Mouse (Mus musculus): ENCODE data around the gene Tap2.

The Tap2 gene

DNA sequence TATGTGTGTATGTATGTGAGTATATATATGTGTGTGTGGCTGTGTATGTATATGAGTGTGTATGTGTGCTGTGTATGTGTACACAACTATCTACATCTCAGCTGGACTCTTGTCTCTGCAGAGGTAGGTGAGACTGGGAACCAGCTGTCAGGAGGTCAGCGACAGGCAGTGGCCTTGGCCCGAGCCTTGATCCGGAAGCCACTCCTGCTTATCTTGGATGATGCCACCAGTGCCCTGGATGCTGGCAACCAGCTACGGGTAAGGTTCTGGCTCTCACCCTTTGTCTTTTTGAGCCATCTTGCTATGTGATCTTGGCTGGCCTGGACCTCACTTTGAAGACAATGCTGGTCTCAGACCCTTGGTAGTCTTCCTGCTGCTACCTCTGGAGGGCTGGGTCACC, 8.6 kb upstream of the Tap2 start:
- no peak for DNase-seq (ENCODE audit: low read depth, low spot score)

DNA sequence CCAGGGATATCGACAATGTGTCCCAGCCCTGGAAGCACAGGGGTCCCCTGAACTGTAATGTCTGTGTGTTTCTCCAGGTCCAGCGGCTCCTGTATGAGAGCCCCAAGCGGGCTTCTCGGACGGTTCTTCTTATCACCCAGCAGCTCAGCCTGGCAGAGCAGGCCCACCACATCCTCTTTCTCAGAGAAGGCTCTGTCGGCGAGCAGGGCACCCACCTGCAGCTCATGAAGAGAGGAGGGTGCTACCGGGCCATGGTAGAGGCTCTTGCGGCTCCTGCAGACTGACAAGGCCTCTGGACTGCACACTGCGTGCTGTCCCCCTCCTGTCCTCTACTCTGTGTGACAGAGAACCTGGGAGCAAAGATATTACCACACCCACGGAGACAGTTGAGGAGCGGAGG, 6.8 kb upstream of the Tap2 start:
- DNase-seq (ENCODE audit: low read depth, low spot score), result no peak

DNA sequence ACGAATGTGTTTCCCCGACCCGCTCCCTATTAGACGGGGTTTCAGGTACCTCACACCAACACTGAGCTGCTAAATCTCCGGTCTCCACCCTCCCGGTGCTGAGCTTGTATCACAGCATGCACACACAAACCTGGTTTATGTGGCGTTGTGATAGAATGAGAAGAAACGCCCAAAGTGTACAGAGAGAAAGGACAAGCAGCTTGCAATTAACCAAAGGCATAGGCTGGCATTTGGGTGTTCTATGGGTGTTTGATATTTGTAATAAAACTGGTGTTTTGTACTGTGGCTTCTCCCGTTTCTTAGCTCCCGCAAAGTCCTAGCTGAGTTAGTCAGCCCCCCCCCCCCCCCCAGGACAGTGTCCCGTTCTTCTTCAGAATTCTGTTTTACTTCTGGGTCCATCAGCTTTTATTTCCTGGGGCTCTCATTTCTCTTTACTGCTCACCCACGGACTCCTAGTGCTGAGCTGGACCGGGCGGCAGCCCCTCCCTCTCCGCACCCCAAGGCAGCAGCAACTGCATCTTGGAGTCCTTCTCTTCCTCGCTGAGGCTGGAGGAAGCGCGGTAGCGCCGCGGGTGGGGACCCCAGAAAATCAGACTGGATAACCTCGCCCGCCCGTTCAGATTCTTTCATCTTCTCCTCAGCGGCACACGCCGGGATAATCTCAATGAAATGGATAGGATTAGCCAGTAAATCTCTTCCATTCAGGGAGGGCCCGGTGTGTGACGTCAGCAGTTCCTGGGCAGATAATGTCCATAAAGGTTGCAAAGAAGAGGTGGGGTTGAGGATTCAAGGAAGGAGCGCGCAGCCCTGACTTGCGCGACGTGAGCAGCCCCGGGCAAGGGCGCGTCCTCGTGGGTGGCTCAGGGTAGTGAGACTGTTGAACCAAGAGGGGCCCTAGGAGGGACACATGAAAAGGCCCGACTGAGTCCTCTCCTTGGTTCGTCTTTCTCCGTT, 6.1 kb upstream of the Tap2 start, which contains the start of gene Psmb8:
Psmb8 (plus strand) TSS at position 781 of the 954 bp plus-strand sequence.
- peak; percentile 73 for DNase-seq (ENCODE audit: low read depth, low spot score)

DNA sequence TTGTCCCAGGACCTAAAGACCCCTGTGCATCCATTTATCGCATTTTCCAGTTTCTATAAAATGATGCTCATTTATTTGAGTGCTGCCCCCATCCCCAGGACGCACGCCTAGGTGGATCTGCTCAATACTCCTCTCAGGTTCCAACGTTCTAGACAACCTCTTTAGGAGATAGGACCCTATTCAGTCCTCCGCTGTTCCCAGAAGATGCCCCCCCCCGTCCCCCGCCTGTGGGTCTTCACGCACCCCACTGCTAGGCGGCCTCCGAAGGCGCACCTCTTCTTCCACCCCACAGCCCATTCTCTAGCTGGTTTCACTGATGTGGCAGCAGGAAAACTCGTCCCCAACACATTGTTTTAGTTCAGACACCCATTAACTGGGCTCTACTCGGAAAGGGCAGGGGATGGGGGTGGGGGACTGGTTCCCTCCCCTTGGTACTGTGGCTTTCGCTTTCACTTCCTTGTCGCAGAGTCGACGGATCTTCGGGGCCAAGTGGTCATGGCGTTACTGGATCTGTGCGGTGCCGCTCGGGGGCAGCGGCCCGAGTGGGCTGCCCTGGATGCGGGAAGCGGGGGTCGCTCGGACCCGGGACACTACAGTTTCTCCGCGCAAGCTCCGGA, 5.3 kb upstream of the Tap2 start:
- DNase-seq (ENCODE audit: low read depth, low spot score), result no peak

DNA sequence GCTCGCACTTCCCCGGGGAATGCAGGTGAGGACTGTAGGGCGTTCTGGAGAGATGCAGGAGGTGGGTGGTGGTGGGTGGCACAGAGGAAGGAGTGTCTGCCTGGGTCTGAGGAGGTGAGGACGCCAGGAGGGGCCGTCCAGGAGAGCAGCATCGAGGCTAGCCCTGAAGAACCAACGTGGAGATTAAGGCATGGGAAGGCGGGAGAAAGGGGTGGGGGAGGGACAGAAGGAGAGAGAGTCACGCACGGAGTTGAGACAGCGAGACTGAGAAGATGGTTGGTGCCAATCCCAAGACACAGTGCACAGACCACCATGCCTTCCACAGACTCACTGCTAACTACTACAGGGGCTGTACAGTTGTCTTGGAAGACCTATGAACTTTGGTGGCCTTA, 4.8 kb upstream of the Tap2 start:
- no peak for DNase-seq (ENCODE audit: low read depth, low spot score)

DNA sequence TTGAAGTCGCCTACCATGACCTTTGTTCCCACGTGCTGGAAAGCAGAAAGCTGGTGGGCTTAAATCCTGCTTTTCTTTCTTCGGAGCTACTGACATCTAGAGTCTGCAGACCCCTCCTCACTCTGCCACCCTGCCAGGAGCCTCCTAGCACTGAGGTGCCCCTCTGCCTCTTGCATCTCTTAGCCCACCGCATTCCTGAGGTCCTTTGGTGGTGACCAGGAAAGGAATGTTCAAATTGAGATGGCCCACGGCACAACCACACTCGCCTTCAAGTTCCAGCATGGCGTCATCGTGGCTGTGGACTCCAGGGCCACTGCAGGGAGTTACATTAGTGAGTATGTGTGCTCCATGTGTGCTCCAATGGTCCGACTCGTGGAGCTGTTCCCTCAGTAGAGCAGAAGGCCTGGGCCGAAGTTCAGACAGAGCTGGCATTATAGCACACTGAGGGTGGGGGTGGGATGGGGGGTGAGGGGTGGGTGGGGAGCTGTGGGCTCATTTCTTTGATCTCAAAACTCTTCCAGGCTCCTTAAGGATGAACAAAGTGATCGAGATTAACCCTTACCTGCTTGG, 4.2 kb upstream of the Tap2 start:
- DNase-seq (ENCODE audit: low read depth, low spot score), result no peak

DNA sequence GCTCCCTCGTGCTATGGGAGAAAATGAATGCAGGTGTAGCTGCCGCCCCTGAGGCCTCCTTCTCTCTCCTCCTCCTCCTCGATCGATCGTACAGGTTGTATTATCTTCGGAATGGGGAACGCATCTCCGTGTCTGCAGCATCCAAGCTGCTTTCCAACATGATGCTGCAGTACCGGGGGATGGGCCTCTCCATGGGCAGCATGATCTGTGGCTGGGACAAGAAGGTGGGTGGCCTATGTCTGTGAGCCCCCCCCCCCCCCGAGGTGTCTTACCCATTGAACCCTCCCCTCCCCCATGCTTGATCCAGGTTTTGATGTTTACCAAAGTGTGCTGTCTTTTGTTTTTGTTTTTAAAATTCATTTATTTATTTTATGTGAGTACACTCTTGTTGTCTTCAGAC, 3.3 kb upstream of the Tap2 start:
- no peak for DNase-seq (ENCODE audit: low read depth, low spot score)

DNA sequence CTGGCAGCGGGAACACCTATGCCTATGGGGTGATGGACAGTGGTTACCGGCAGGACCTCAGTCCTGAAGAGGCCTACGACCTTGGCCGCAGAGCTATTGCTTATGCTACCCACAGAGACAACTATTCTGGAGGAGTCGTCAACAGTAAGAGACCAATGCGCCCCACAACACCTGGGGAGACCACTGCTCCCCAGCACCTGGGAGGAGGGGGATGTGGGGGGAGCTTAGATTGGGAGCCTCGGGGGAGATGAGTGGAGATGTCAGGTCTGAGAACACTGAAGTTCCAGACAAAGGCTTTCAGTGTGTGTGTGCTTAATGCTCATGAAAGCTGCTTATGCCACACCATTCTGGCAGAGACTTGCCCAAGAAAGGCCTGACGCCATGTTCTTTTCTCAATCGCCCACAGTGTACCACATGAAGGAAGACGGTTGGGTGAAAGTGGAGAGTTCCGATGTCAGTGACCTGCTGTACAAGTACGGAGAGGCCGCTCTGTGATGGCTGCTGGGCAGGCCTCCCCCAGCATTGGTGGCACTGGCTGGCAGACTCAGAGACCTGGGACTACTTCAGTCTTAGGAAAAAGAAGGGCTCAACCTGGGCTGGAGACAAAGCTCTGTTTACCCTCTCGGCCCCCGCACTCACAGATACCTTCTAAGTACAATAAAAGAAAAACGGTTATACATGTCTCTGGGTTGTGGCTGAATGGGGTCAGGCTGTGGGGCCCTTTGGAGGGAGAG, 2.4 kb upstream of the Tap2 start:
- DNase-seq (ENCODE audit: low read depth, low spot score), result no peak

DNA sequence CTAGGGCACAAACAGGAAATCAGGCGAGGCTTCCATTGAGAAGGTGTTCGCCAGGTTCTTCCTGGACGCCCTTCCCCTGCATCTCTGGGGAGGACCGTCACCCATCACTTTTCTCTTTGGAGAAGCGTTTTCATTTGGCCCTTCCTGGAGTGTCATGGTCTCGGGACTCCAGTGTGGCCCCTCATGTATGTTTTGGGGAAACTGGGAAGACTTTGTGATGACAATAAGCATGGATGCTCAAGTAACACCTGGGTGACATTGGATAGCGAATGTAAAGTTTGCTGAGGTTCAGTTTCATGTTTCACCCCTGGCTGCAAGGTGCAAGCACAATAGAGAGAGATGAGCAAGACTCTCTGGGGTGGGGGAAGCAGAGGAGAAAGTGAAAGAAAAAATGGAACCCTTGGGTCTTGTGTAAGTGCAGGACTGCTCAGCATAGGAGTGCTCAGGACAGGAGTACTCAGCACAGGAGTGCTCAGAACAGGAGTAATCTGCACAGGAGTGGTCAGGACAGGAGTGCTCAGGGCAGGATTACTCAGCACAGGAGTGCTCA, 1.7 kb upstream of the Tap2 start:
- no peak for DNase-seq (ENCODE audit: low read depth, low spot score)

DNA sequence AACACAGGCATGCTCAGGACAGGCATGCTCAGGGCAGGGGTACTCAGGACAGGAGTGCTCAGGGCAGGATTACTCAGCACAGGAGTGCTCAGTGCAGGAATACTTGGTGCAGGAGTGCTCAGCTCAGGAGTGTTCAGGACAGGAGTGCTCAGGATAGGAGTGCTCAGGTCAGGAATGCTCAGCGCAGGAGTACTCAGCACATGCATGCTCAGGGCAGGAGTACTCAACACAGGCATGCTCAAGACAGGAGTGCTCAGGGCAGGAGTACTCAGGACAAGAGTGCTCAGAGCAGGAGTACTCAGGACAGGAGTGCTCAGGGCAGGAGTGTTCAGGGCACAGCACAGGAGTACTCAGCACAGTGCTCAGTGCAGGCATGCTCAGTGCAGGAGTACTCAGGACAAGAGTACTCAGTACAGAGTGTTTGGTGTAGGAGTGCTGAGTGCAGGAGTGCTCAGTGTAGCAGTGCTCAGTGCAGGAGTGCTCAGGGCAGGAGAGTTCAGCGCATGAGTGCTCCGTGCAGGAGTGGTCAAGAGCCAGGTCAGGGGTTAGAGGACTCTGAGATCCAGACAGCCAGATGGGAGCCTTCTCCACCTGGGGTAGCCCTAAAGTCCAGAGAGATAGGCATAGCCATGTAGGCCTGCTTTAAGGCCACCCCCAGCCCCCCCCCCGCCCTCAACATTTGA, 426 bp upstream of the Tap2 start:
- no peak for DNase-seq (ENCODE audit: low read depth, low spot score)

DNA sequence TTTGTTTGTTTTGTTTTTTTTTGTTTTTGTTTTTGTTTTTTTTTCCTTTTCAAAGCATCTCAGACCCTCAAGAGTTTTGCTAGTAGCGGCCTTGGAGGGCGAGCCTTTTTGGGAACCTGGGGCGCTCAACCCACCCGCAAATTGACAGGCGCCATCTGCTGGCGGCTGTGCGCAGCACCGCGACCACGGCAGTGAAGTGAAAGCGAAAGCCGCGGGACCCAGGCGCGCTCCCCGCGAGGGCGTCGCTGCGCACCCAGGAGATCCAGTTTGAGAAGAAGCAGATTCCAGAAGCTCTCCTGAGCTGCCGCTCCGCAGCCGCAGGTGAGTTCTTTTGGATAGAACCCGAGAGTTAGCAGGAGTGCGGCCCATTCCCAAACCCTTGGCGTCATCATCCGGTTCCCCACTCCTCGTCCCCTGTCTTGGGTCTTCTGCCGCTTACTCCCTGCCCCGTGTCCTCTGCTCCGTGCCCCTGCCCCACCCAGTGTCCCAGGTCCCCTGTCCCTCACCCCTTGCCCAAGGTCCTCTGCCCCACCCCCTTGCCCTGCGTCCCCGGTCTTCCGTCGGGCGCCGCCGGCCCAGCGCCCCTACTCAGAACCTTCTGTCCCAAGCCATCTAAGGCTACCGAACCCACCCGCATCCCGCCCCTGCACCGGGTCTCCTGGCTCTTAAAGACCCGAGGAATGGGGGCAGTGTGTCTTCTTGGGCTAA, 1.1 kb downstream of the Tap2 start:
- DNase-seq (ENCODE audit: low read depth, low spot score), result peak; percentile 77

DNA sequence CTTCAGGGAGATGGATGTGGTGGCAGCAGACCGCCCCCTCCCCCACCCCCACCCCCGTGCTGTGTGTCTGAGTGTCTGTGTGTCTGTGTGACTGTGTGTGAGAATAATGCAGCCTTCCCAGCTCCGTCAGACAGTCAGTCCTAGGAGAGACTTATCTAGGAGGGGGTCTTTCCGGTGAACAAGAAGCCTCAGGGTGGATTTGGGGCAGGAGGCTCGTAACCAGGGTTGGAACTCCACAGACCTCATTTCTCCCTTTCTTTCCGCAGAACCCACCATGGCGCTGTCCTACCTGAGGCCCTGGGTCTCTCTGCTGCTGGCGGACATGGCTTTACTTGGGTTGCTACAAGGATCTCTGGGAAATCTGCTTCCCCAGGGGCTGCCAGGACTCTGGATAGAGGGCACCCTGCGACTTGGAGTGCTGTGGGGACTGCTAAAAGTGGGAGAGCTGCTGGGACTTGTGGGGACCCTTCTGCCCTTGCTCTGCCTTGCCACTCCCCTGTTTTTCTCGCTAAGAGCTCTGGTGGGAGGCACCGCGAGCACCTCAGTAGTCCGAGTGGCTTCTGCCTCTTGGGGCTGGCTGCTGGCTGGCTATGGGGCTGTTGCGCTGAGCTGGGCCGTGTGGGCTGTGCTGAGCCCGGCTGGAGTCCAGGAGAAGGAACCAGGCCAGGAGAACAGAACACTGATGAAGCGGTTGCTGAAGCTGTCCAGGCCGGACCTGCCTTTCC, 1.9 kb downstream of the Tap2 start:
- DNase-seq (ENCODE audit: low read depth, low spot score), result peak; percentile 24

DNA sequence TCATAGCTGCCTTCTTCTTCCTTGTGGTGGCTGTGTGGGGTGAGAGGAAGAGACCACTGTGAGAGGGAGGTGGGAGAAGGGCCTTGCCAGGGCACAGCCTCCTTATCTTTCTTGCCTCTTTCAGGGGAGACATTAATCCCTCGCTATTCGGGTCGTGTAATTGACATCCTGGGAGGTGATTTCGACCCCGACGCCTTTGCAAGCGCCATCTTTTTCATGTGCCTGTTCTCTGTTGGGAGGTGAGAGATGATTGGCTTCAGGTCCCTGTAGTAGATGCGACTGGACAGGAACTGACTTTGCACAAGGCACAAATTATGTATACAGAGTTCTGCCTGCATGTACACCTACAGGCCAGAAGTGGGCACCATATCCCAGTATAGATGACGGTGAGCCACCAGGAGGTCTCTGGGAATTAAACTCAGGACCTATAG, 2.4 kb downstream of the Tap2 start:
- peak; percentile 73 for DNase-seq (ENCODE audit: low read depth, low spot score)

DNA sequence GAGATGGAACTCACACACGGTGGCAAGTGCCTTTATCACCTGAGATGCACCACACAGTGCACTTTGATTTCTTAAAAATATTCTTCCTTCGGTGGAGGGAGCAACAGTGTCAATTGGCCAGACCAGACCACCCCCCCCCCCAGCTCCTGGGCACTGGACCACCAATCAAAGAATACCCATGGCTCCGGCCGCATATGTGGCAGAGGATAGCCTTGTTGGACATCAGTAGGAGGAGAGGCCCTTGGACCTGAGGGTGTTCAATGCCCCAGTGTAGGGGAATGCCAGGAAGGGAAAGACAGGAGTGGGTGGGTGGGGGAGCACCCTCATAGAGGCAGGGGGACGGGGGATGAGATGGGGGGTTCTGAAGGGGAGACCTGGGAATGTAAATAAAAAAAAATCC, 3.4 kb downstream of the Tap2 start:
- no peak for DNase-seq (ENCODE audit: low read depth, low spot score)

DNA sequence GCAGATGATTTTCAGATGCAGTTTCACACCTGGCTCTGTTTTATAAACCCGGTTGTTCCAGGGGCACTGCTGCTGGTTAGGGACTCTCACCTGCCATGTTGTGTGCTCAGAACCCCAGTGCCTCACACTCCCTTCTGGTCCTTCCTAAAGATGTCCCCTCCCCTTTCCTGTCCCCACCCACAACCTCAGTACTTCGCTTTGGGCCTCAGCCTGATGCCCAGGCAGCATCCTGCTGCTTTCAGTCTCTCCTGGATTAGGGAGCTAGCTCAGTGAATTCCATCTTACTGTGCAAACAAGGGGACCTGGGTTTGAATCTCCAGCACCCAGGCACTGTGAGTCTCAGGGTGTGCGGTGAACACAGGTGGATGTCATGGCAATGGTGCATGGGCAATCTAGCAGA, 4.1 kb downstream of the Tap2 start:
- no peak for DNase-seq (ENCODE audit: low read depth, low spot score)

DNA sequence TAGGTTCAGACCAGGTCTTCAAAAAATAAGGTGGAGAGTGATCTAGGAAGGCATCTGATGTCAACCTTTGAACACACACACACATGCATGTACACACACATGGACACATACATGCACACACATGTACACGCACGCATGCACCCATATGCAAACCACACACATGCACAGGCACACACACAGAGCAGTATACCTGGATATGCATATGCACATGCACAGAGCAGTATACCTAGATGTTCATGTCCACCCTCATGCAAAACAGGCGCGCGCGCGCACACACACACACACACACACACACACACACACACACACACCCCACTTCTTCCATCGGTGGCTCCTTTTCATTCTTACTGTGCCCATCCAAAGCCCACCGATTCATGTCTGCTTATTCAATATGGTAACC, 4.5 kb downstream of the Tap2 start:
- DNase-seq (ENCODE audit: low read depth, low spot score), result no peak

DNA sequence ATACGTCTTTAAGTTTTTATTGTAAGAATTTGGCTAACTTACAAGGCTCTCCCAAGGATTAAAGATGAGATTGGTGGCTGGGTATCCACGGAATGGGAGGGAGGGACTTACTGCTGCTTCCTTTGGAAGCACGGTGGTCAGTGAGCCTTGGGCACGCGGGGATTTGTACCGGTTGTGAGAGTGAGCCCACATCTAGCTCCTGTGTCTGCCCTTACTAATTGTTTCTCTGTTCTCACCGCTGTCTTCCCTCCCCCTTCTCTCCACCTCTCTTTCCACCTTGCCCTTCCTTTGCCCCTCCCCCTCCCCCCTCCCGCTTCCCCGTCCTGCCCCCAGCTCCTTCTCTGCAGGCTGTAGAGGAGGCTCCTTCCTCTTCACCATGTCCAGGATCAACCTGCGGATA, 5.1 kb downstream of the Tap2 start:
- DNase-seq (ENCODE audit: low read depth, low spot score), result no peak

DNA sequence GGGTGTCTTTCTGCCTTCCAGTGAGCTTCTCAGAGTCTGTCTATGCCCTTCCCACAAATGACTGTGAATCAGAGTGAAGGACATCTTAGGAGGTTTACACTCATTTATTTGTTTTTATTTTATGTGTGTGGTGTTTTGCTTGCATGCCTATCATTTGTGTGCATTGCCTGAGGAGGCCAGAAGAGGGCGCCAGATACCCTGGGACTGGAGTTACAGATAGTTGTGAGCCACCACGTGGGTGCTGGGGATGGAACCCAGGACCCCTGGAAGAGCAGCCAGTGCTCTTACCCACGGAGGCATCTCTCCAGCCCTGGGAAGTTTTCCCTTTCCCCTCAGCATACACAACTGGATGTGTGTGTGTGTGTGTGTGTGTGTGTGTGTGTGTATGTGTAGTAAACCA, 6.4 kb downstream of the Tap2 start:
- peak; percentile 14 for DNase-seq (ENCODE audit: low read depth, low spot score)

DNA sequence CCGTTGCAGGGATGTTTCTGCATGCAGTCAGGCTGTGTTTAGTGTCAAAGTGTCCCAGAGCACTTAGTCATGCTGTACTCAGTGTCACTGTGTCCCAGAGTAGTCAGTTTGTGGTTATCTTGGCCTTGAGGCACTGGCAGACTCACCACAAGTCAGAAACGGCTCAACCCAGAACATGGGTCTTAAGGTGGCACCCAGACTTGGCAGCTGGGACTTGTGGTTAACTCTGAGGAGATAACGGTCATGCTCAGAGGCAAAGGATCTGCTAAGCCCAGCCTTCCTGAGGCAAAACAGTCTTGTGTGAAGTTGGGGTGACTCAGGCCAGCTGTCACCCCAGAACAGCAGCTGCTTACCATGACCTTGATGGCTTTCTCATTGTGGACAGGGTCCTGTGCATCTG, 7.3 kb downstream of the Tap2 start:
- peak; percentile 63 for DNase-seq (ENCODE audit: low read depth, low spot score)

All from 3T3-L1 (cell line).